25 mouse cellular contexts compared by ENCODE assay signal in genomic region chr15:3397369-3398100, GRCm38 (mm10).
DNase-seq lines count a peak whose midpoint lies in the region; ATAC-seq and TF ChIP-seq lines count a peak whose summit lies in the region.
"Had no signal": no experiment of that assay in that cellular context is flagged by ENCODE, and none has a peak within 500 bp of the region (broad histone marks: within the 10 kb centered on the region; RNA-seq: fewer than 3 reads in every experiment).

No protein-coding gene starts in this region.

- peak; percentile 48; the same call in 1 of the 2 replicates for TF ChIP-seq EP300 in lung, postnatal 0 days (IDR thresholded peaks at IDR 0.05)

- H3K4me1 ChIP-seq in embryonic facial prominence, embryonic 13.5 days = peaks cover 33% of the 10 kb centered on the region
- peaks cover 16% of the 10 kb centered on the region for H3K4me1 ChIP-seq in embryonic facial prominence, embryonic 10.5 days
- H3K4me1 ChIP-seq in lung, postnatal 0 days (ENCODE audit: insufficient read depth, low read depth, low read length) = peaks cover 8% of the 10 kb centered on the region; the same call in 1 of the 2 replicates
- peaks cover 12% of the 10 kb centered on the region for H3K4me1 ChIP-seq in lung, adult 2 months (ENCODE audit: control insufficient read depth, insufficient read depth, low read length)
- peaks cover 28% of the 10 kb centered on the region; the same call in 1 of the 2 replicates for H3K4me1 ChIP-seq in embryonic facial prominence, embryonic 14.5 days (ENCODE audit: control insufficient read depth, insufficient read depth, low read length)
- H3K4me1 ChIP-seq in forebrain, embryonic 14.5 days (ENCODE audit: control insufficient read depth, insufficient read depth, low read length) = no peaks in the 10 kb centered on the region
- no peaks in the 10 kb centered on the region for H3K4me1 ChIP-seq in forebrain, embryonic 13.5 days
- H3K4me1 ChIP-seq: forebrain, embryonic 12.5 days; midbrain, embryonic 10.5 days; neural tube, embryonic 15.5 days had no signal

- DNase-seq in embryonic facial prominence, embryonic 10.5 days (ENCODE audit: low spot score) = no peak
- peak; percentile 62 for DNase-seq in lung, postnatal 0 days (ENCODE audit: low spot score)
- DNase-seq in lung, adult 2 months = no peak
- DNase-seq in embryonic facial prominence, embryonic 14.5 days (ENCODE audit: low spot score) = peak; percentile 28
- DNase-seq in forebrain, embryonic 14.5 days (ENCODE audit: low spot score) = no peak
- DNase-seq: B cell, adult 2 months; cerebellum, adult 9-10 months; heart, postnatal 14 days; kidney, adult 11 months; kidney, postnatal 36 days; layer of hippocampus, postnatal 36 days; lung, adult 18-20 months had no signal

- no peaks in the 10 kb centered on the region for H3K36me3 ChIP-seq in embryonic facial prominence, embryonic 13.5 days
- H3K36me3 ChIP-seq in embryonic facial prominence, embryonic 10.5 days (replicated peaks) = no peaks in the 10 kb centered on the region
- no peaks in the 10 kb centered on the region for H3K36me3 ChIP-seq in lung, postnatal 0 days (ENCODE audit: insufficient read depth, low read length)
- no peaks in the 10 kb centered on the region for H3K36me3 ChIP-seq in embryonic facial prominence, embryonic 14.5 days (ENCODE audit: control insufficient read depth, insufficient read depth, low read length)
- no peaks in the 10 kb centered on the region for H3K36me3 ChIP-seq in forebrain, embryonic 14.5 days (ENCODE audit: control insufficient read depth, insufficient read depth, low read length)
- no peaks in the 10 kb centered on the region for H3K36me3 ChIP-seq in forebrain, embryonic 13.5 days (ENCODE audit: poor library complexity, severe bottlenecking)
- H3K36me3 ChIP-seq: forebrain, embryonic 12.5 days; G1E; hindbrain, embryonic 12.5 days; kidney, embryonic 15.5 days; midbrain, embryonic 10.5 days; neural tube, embryonic 15.5 days had no signal

- H3K27ac ChIP-seq in embryonic facial prominence, embryonic 13.5 days = peak overlapping the region; percentile 28; the same call in 1 of the 2 replicates
- H3K27ac ChIP-seq in embryonic facial prominence, embryonic 10.5 days (replicated peaks) = no peak overlapping the region
- H3K27ac ChIP-seq in lung, postnatal 0 days (ENCODE audit: low read length) = no peak overlapping the region
- H3K27ac ChIP-seq in embryonic facial prominence, embryonic 14.5 days (replicated peaks; ENCODE audit: low read depth, low read length) = no peak overlapping the region
- H3K27ac ChIP-seq in forebrain, embryonic 14.5 days (ENCODE audit: low read depth, low read length) = no peak overlapping the region
- no peak overlapping the region for H3K27ac ChIP-seq in forebrain, embryonic 13.5 days
- H3K27ac ChIP-seq: forebrain, embryonic 12.5 days; hindbrain, embryonic 12.5 days; kidney, embryonic 15.5 days; midbrain, embryonic 10.5 days; neural tube, embryonic 15.5 days had no signal

- no peak for TF ChIP-seq CTCF in lung, postnatal 0 days (IDR thresholded peaks at IDR 0.05)
- no peak for TF ChIP-seq CTCF in lung, adult 2 months (IDR thresholded peaks at IDR 0.05; ENCODE audit: insufficient read depth, low read length)

- WGBS in embryonic facial prominence, embryonic 13.5 days = 75% methylated on average over 3 of the region's 3 CpGs
- WGBS in embryonic facial prominence, embryonic 10.5 days = 89% methylated on average over 3 of the region's 3 CpGs
- WGBS in lung, postnatal 0 days = 64% methylated on average over 3 of the region's 3 CpGs
- 70% methylated on average over 3 of the region's 3 CpGs for WGBS in lung, adult 2 months
- 67% methylated on average over 3 of the region's 3 CpGs for WGBS in embryonic facial prominence, embryonic 14.5 days
- 89% methylated on average over 3 of the region's 3 CpGs for WGBS in forebrain, embryonic 14.5 days
- 88% methylated on average over 3 of the region's 3 CpGs for WGBS in forebrain, embryonic 13.5 days

- H3K9ac ChIP-seq in embryonic facial prominence, embryonic 13.5 days = no peak overlapping the region
- H3K9ac ChIP-seq in lung, postnatal 0 days (replicated peaks; ENCODE audit: low read depth) = no peak overlapping the region
- H3K9ac ChIP-seq in embryonic facial prominence, embryonic 14.5 days (ENCODE audit: low read depth, low read length) = no peak overlapping the region
- H3K9ac ChIP-seq in forebrain, embryonic 14.5 days (ENCODE audit: low read length) = no peak overlapping the region
- no peak overlapping the region for H3K9ac ChIP-seq in forebrain, embryonic 13.5 days
- H3K9ac ChIP-seq: forebrain, embryonic 12.5 days; hindbrain, embryonic 12.5 days; kidney, embryonic 15.5 days; neural tube, embryonic 15.5 days had no signal

- H3K4me2 ChIP-seq in embryonic facial prominence, embryonic 13.5 days = no peak overlapping the region
- H3K4me2 ChIP-seq in lung, postnatal 0 days (replicated peaks; ENCODE audit: low read depth, low read length) = no peak overlapping the region
- no peak overlapping the region for H3K4me2 ChIP-seq in embryonic facial prominence, embryonic 14.5 days (ENCODE audit: low read depth, low read length)
- H3K4me2 ChIP-seq in forebrain, embryonic 14.5 days (ENCODE audit: low read length) = no peak overlapping the region
- H3K4me2 ChIP-seq in forebrain, embryonic 13.5 days = no peak overlapping the region
- H3K4me2 ChIP-seq: forebrain, embryonic 12.5 days; heart, embryonic 11.5 days; hindbrain, embryonic 12.5 days; kidney, embryonic 15.5 days; liver, embryonic 11.5 days; neural tube, embryonic 15.5 days had no signal

- no peak for ATAC-seq in embryonic facial prominence, embryonic 13.5 days (ENCODE audit: insufficient number of reproducible peaks, insufficient read depth, low FRiP score, low TSS enrichment, low read depth)
- ATAC-seq in lung, postnatal 0 days = peak; percentile 42
- peak; percentile 84 for ATAC-seq in embryonic facial prominence, embryonic 14.5 days (ENCODE audit: low read depth)
- ATAC-seq in forebrain, embryonic 14.5 days = no peak
- ATAC-seq in forebrain, embryonic 13.5 days = no peak
- ATAC-seq: activated CD4-positive, CD25-positive, alpha-beta regulatory T cell, adult 4 months had no signal

- H3K9me3 ChIP-seq in embryonic facial prominence, embryonic 13.5 days = no peaks in the 10 kb centered on the region
- H3K9me3 ChIP-seq in embryonic facial prominence, embryonic 10.5 days = no peaks in the 10 kb centered on the region
- no peaks in the 10 kb centered on the region for H3K9me3 ChIP-seq in lung, postnatal 0 days (ENCODE audit: low read length)
- H3K9me3 ChIP-seq in embryonic facial prominence, embryonic 14.5 days (ENCODE audit: control insufficient read depth, low read length) = no peaks in the 10 kb centered on the region
- H3K9me3 ChIP-seq in forebrain, embryonic 14.5 days (replicated peaks; ENCODE audit: control insufficient read depth, low read length) = no peaks in the 10 kb centered on the region
- H3K9me3 ChIP-seq in forebrain, embryonic 13.5 days (replicated peaks) = no peaks in the 10 kb centered on the region
- H3K9me3 ChIP-seq: forebrain, embryonic 12.5 days; G1E; hindbrain, embryonic 12.5 days; kidney, embryonic 15.5 days; midbrain, embryonic 10.5 days; neural tube, embryonic 15.5 days had no signal

- H3K27me3 ChIP-seq in embryonic facial prominence, embryonic 13.5 days = no peaks in the 10 kb centered on the region
- H3K27me3 ChIP-seq in embryonic facial prominence, embryonic 10.5 days (replicated peaks; ENCODE audit: low read depth, poor library complexity, severe bottlenecking) = no peaks in the 10 kb centered on the region
- no peaks in the 10 kb centered on the region for H3K27me3 ChIP-seq in lung, postnatal 0 days (replicated peaks; ENCODE audit: insufficient read depth, low read length)
- no peaks in the 10 kb centered on the region for H3K27me3 ChIP-seq in embryonic facial prominence, embryonic 14.5 days (replicated peaks; ENCODE audit: control insufficient read depth, insufficient read depth, low read length)
- no peaks in the 10 kb centered on the region for H3K27me3 ChIP-seq in forebrain, embryonic 14.5 days (replicated peaks; ENCODE audit: control insufficient read depth, insufficient read depth, low read length)
- no peaks in the 10 kb centered on the region for H3K27me3 ChIP-seq in forebrain, embryonic 13.5 days
- H3K27me3 ChIP-seq: CH12.LX; forebrain, embryonic 12.5 days; hindbrain, embryonic 12.5 days; kidney, embryonic 15.5 days; neural tube, embryonic 15.5 days had no signal

- no peak for TF ChIP-seq POLR2A in lung, adult 2 months (IDR thresholded peaks at IDR 0.05; ENCODE audit: borderline replicate concordance, extremely low read depth, low read depth, low read length)

- H3K4me3 ChIP-seq in embryonic facial prominence, embryonic 13.5 days = no peak overlapping the region
- no peak overlapping the region for H3K4me3 ChIP-seq in embryonic facial prominence, embryonic 10.5 days
- no peak overlapping the region for H3K4me3 ChIP-seq in lung, postnatal 0 days (ENCODE audit: low read depth, low read length)
- H3K4me3 ChIP-seq in lung, adult 2 months (replicated peaks; ENCODE audit: extremely low read depth, low read depth, low read length) = no peak overlapping the region
- H3K4me3 ChIP-seq in embryonic facial prominence, embryonic 14.5 days (ENCODE audit: low read depth, low read length) = no peak overlapping the region
- H3K4me3 ChIP-seq in forebrain, embryonic 14.5 days (ENCODE audit: low read depth, low read length) = no peak overlapping the region
- no peak overlapping the region for H3K4me3 ChIP-seq in forebrain, embryonic 13.5 days
- H3K4me3 ChIP-seq: erythroblast, embryonic 14.5 days; forebrain, embryonic 12.5 days; hindbrain, embryonic 12.5 days; kidney, embryonic 15.5 days; midbrain, embryonic 10.5 days; neural tube, embryonic 15.5 days had no signal

Comparison
In these comparisons a context has a peak if more than half of its experiments do, and no peak if none do; other contexts are left out.
1. ATAC-seq: peak in lung, postnatal 0 days (single experiment) and embryonic facial prominence, embryonic 14.5 days (single experiment); none in embryonic facial prominence, embryonic 13.5 days (single experiment), forebrain, embryonic 14.5 days (single experiment) and forebrain, embryonic 13.5 days (single experiment).
2. DNase-seq: peak in lung, postnatal 0 days (single experiment) and embryonic facial prominence, embryonic 14.5 days (single experiment); none in embryonic facial prominence, embryonic 10.5 days (single experiment), lung, adult 2 months (single experiment) and forebrain, embryonic 14.5 days (single experiment).